Mouse (Mus musculus): ENCODE data around the gene Slc25a10. TPM values are rescaled to one million over a fixed set of nuclear protein-coding genes. Genes with fewer than 3 reads are reported as not detected.

The Slc25a10 gene
- polyA plus RNA-seq, 1 experiment from 2014 or later = 46.0 TPM

GRCm38 (mm10) chr11:120535804-120536203 is 44.2 kb downstream of the Slc25a10 start:
- Histone ChIP-seq H3K27ac (no peak overlapping the region), H3K4me1 (peaks cover 24% of the 10 kb centered on the region), H3K4me3 (replicated peaks) (no peak overlapping the region), H3K36me3 (replicated peaks) (no peaks in the 10 kb centered on the region), H3K4me2 (no peak overlapping the region), H3K9me3 (no peaks in the 10 kb centered on the region), H3K27me3 (peaks cover 46% of the 10 kb centered on the region), H3K9ac (no peak overlapping the region)
- ATAC-seq (ENCODE audit: low FRiP score) = no peak
- 72% methylated on average over 3 of the region's 3 CpGs for WGBS

- H3K27me3 ChIP-seq = peaks cover 19% of the 10 kb centered on the region
- 73% methylated on average over 3 of the region's 3 CpGs for WGBS
- peak overlapping the region; percentile 42; the same call in 1 of the 2 replicates for H3K9ac ChIP-seq
- H3K4me1 ChIP-seq = peaks cover 21% of the 10 kb centered on the region
- no peak overlapping the region for H3K4me3 ChIP-seq (replicated peaks)
- H3K9me3 ChIP-seq = no peaks in the 10 kb centered on the region
- H3K4me2 ChIP-seq = no peak overlapping the region
- 0 out of 2 replicates have a peak overlapping the region, but pooled peaks have one; percentile 46 for H3K27ac ChIP-seq
- no peak for ATAC-seq (ENCODE audit: low FRiP score)
- H3K36me3 ChIP-seq (replicated peaks) = peaks cover 22% of the 10 kb centered on the region
Observed at GRCm38 (mm10) chr11:120538485-120538884, 46.8 kb downstream of the Slc25a10 start.

DNA sequence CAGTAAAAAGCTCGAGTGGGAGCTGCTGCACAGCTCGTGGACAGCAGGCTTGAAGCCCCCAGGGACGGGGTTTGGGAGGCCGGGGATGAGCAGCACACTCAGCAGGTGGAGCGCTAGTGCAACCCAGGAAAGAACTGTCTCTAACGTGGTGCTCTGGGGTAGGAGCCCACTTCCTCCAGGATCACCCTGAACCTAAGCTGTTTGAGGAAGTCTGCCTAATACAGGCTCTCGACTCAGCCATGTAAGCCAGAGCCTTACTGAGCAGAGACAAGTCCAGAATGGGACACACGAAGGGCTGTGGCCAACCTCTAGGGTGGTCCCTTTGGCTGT is 47.3 kb downstream of the Slc25a10 start:
- no peaks in the 10 kb centered on the region for H3K9me3 ChIP-seq
- 0 out of 2 replicates have a peak overlapping the region, but pooled peaks have one; percentile 46 for H3K27ac ChIP-seq
- 0 out of 2 replicates have a peak overlapping the region, but pooled peaks have one; percentile 42 for H3K9ac ChIP-seq
- H3K4me1 ChIP-seq = peaks cover 21% of the 10 kb centered on the region
- no peak for ATAC-seq (ENCODE audit: low FRiP score)
- H3K4me3 ChIP-seq (replicated peaks) = no peak overlapping the region
- 65% methylated on average over 8 of the region's 8 CpGs for WGBS
- peak overlapping the region; percentile 4; the same call in 1 of the 2 replicates for H3K4me2 ChIP-seq
- peaks cover 26% of the 10 kb centered on the region for H3K36me3 ChIP-seq (replicated peaks)
- H3K27me3 ChIP-seq = peaks cover 15% of the 10 kb centered on the region

DNA sequence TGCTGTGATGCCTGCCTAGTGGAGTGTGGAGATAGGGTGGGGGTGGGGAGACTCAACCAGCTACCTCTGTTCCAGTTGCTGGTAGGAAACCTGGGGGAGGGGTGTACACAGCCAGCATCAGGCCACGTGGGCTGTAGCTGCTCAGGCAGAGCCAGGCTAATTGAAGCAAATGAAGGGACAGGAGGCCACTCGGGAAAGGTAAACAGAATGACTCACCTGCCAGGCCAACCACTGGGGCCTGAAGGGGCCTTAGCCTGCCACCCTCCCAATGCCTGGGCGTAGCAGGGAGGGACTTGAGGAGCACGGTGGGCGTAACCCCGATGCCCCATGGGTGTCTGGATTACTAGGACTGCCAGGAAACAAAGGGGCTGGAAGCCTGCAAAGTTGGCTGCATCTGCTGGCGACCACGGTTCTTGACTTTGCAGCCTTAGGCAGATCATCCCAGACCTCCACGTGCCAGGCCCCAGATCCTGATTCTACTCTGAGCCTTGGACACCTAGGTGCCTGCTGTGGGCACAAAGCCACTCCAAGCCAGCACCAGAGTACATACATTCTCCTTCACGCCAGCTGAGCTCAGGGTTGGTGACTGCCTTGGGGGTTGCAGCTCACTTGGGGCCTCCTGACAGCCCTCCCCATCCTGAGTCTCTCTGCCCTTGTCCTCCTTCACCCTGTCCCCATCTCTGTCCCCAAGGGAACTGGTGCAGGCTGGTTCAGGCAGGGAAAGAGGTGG is 47.8 kb downstream of the Slc25a10 start:
- Histone ChIP-seq H3K9ac (peak overlapping the region; percentile 42; the same call in 1 of the 2 replicates), H3K4me1 (peaks cover 21% of the 10 kb centered on the region), H3K4me2 (peak overlapping the region; percentile 4; the same call in 1 of the 2 replicates), H3K4me3 (replicated peaks) (no peak overlapping the region), H3K27ac (peak overlapping the region; percentile 46; the same call in 1 of the 2 replicates), H3K36me3 (replicated peaks) (peaks cover 31% of the 10 kb centered on the region), H3K9me3 (no peaks in the 10 kb centered on the region), H3K27me3 (peaks cover 10% of the 10 kb centered on the region)
- peak; percentile 56 for ATAC-seq (ENCODE audit: low FRiP score)
- 19% methylated on average over 10 of the region's 10 CpGs for WGBS

GRCm38 (mm10) chr11:120541907-120542306 is 50.3 kb downstream of the Slc25a10 start:
- Histone ChIP-seq H3K9ac (no peak overlapping the region), H3K9me3 (no peaks in the 10 kb centered on the region), H3K4me1 (peaks cover 21% of the 10 kb centered on the region), H3K4me2 (no peak overlapping the region), H3K36me3 (replicated peaks) (peaks cover 37% of the 10 kb centered on the region), H3K27me3 (no peaks in the 10 kb centered on the region; the same call in 1 of the 2 replicates), H3K27ac (no peak overlapping the region), H3K4me3 (replicated peaks) (no peak overlapping the region)
- WGBS = 34% methylated on average over 4 of the region's 4 CpGs
- no peak for ATAC-seq (ENCODE audit: low FRiP score)

DNA sequence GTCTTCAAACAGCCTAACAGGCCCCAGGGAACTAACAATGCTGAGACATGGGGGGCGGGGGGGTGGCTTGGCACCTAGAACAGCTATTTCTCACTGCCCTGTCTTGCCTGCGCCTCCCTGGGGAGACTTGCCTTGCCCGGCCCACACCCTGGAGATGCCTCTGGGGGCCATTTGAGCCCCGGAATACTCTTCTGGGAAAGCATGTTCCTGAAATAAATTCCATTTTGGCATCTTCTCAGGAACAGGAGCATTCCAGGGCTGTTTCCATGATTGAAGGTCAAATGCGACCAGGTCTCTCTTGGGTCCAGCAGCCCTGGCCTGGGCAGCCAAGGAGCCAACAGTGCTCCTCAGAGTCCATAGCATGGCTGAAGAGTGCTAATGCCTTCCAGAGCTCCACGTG is 50.7 kb downstream of the Slc25a10 start:
- ATAC-seq (ENCODE audit: low FRiP score) = no peak
- WGBS = 85% methylated on average over 6 of the region's 6 CpGs
- H3K36me3 ChIP-seq (replicated peaks) = peaks cover 37% of the 10 kb centered on the region

GRCm38 (mm10) chr11:120545964-120546363 is 54.3 kb downstream of the Slc25a10 start:
- Histone ChIP-seq H3K4me2 (no peak overlapping the region), H3K27ac (no peak overlapping the region), H3K9me3 (no peaks in the 10 kb centered on the region), H3K4me1 (peaks cover 27% of the 10 kb centered on the region), H3K36me3 (replicated peaks) (peaks cover 37% of the 10 kb centered on the region), H3K27me3 (no peaks in the 10 kb centered on the region), H3K9ac (no peak overlapping the region), H3K4me3 (replicated peaks) (no peak overlapping the region)
- ATAC-seq (ENCODE audit: low FRiP score) = no peak
- WGBS = 93% methylated on average over 3 of the region's 3 CpGs

More for the DNA sequence above, 50.7 kb downstream of the Slc25a10 start:
- H3K27me3 ChIP-seq = no peaks in the 10 kb centered on the region; the same call in 1 of the 2 replicates
- no peak overlapping the region for H3K27ac ChIP-seq
- peaks cover 23% of the 10 kb centered on the region for H3K4me1 ChIP-seq
- no peak overlapping the region for H3K4me3 ChIP-seq (replicated peaks)
- no peak overlapping the region for H3K9ac ChIP-seq
- no peak overlapping the region for H3K4me2 ChIP-seq
- no peaks in the 10 kb centered on the region for H3K9me3 ChIP-seq

DNA sequence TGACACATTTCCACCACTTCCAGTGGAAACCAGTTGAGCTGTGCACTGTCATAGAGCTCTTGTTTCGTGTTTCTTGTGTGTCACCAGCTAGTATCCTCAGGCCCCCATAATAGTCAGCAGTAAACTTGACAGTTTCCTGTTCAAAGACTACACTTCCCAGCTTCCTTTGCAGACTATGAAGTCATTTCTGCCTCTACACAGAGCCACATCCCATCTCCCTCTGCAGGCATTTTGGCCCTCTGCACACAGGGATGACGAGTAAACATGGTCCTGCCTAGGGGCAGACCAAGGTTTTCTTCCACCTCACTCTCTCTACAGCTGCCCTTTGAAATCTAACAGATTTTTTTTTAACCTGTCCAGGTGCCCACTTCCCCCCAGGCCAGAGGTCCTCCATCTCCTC is 55.8 kb downstream of the Slc25a10 start:
- peak overlapping the region; percentile 40; the same call in 1 of the 2 replicates for H3K9ac ChIP-seq
- no peak overlapping the region for H3K4me2 ChIP-seq
- ATAC-seq (ENCODE audit: low FRiP score) = no peak
- H3K9me3 ChIP-seq = no peaks in the 10 kb centered on the region
- no peak overlapping the region for H3K4me3 ChIP-seq (replicated peaks)
- H3K36me3 ChIP-seq (replicated peaks) = peaks cover 25% of the 10 kb centered on the region
- peaks cover 27% of the 10 kb centered on the region for H3K4me1 ChIP-seq
- no peak overlapping the region for H3K27ac ChIP-seq
- 63% methylated on average over 2 of the region's 2 CpGs for WGBS
- H3K27me3 ChIP-seq = no peaks in the 10 kb centered on the region

- Histone ChIP-seq H3K9me3 (no peaks in the 10 kb centered on the region), H3K4me1 (peaks cover 27% of the 10 kb centered on the region), H3K4me3 (replicated peaks) (peak overlapping the region; percentile 98), H3K27ac (no peak overlapping the region), H3K4me2 (peak overlapping the region; percentile 76), H3K36me3 (replicated peaks) (peaks cover 18% of the 10 kb centered on the region), H3K9ac (peak overlapping the region; percentile 99), H3K27me3 (no peaks in the 10 kb centered on the region)
- no peak for ATAC-seq (ENCODE audit: low FRiP score)
- WGBS = 82% methylated on average over 3 of the region's 3 CpGs
Observed at GRCm38 (mm10) chr11:120548214-120548613, 56.6 kb downstream of the Slc25a10 start.

DNA sequence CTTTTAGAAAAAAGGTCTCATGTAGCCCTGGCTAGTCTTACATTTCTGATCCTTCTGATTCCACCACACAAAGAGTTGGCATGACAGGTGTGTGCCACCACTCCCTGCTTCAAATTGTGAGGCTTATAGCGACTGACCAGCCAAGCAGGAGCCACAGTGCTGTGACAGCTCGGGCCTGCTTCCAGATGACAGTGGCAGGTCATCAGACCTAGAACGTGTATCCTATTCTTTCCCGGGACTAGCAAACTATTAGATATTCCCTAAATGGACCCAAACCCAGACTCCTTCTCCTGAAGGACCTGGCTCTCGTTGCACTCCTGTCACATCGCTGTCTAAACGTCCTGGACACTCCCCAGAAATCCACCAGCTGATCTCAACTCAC is 57.1 kb downstream of the Slc25a10 start:
- peak overlapping the region; percentile 88; the same call in 1 of the 2 replicates for H3K27ac ChIP-seq
- H3K36me3 ChIP-seq (replicated peaks) = peaks cover 12% of the 10 kb centered on the region

More for the DNA sequence above, 57.1 kb downstream of the Slc25a10 start:
- Histone ChIP-seq H3K9me3 (no peaks in the 10 kb centered on the region), H3K27me3 (no peaks in the 10 kb centered on the region), H3K9ac (peak overlapping the region; percentile 99), H3K4me3 (replicated peaks) (peak overlapping the region; percentile 98), H3K4me2 (peak overlapping the region; percentile 76), H3K4me1 (peaks cover 27% of the 10 kb centered on the region)
- WGBS = 27% methylated on average over 7 of the region's 7 CpGs
- no peak for ATAC-seq (ENCODE audit: low FRiP score)

Measured in forebrain, embryonic 12.5 days (tissue).